Mouse (Mus musculus) ovary, postnatal 36 days (tissue): ENCODE results near the gene Tnfrsf9.
"Not testable (repeated sequence)": the region's sequence is repeated elsewhere in the genome, so short reads cannot be mapped to it uniquely, and the experiment has no call there.

Source experiments
- DNase-seq: peaks from one replicate; pipeline ENCODE4 v3.0.0; 2022; ENCODE audit warnings: low spot score, mixed read lengths

Gene Tnfrsf9

DNA sequence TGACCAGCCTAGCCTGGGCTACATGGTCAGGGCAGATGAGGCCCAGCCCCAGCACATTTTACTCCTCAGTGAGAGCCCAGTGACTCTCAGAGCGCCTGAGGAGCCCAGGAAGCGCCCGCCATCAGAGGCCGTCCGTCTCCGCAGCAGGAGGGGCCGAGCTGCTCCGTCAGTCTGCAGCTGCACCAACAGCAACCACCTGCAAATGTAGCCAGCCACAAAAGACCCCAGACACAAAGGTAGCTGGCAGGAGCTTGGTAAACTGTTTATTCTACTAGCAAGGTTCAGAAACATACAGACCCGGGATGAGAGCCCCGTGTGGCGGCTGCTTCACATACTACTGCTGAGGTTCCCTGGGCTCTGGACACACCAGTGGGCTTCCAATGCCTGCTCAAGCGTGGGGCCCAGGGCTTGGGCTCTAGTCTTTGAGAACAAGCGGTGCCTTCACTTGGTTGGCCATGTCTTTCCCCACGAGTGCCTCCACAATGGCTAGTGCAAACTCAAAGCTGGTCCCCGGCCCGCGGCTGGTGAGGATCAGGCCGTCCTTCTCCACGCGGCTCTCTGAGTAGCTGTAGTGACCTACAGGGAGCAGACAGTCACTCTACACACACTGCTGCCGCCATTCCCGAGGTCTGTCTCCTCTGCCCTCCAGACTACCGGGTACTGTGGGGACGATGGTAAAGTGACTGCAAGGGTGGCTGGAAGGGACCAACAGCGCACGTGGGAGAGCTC lies 17.3 kb upstream of the Tnfrsf9 start:
- no peak for DNase-seq

DNA sequence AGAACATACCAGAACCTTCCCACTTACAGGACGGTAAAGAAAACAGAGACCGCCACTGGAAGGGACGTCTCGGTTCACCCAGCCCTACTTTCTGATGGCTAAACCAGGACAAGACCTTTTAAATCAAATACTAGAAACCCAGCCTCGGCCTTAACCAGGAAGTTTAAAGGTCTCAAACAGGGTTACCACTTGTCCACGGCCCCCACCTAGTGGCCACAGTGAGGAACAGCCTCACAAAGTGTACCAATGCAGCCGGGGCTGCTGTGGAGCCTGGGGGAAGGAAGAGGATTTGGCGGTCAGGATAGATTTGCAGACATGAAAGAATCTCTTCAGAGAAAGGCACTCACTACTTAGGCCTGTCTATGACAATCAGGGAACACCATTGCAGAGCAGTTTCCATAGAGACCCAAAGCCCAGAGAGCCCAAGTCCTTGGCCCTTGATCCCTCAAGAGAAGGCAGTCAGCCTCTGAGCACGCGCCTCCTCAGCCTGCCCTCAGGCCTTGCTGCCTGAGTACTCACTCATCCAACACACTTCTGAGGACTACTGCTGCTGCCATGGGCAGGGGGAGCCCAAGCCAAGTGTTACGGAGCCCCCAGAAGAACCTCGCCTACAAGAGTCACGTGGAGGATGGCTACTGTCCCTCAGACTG lies 15.5 kb upstream of the Tnfrsf9 start:
- peak; percentile 75 for DNase-seq

DNA sequence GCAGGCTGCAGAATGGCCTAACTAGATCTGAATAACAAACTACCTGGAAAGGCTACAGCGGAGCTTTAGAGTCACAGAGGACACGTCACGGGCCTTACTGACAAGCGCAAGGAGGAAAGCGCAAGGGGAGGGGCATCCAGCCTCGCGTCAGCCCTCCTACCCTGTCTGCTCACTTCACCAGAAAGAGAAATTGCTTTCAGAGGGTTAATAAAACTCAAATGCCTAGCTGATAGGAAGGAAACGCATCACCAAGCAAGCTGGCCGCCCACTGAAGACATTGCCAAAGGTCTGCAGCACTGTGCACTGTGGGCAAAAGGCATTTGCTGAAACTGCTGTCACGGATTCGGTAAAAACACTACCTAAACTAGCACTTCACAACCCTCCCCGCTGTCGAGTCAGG lies 13.9 kb upstream of the Tnfrsf9 start:
- no peak for DNase-seq

DNA sequence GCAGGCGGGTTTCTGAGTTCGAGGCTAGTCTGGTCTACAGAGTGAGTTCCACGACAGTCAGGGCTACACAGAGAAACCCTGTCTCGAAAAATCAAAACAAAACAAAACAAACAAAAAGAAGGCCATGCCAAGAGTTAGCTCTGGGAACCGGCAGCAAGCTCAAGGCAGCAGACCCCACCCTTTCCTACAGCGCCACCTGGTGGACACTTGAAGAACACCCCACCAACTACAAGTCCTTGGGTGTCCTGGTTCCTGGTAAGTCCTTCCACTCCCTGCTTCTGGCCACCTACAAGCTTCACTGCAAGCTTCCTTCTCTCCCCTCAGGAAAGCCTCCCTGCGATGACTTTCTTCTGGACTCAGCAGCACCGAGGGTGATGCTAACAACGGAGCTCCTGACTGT lies 12.7 kb upstream of the Tnfrsf9 start:
- peak; percentile 67 for DNase-seq

DNA sequence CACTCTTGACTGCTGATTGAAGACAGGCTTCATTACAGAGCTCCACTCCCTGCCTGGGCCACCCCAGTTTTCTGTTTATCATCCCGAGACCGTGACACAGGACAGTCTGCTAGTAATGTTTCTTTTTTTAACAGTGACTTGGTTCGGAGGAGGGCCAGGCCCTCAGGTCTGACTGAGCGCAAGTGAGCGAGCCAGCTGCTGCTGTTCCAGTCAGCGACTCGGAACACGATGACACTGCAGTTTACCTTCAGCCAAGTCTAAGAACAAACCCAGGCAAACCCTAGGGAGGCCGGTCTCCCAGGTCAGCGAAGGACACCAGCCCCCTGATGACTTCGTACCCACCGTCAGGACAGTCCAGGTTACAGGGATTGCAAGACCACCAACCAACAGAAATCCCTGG lies 12.3 kb upstream of the Tnfrsf9 start:
- DNase-seq: no peak

DNA sequence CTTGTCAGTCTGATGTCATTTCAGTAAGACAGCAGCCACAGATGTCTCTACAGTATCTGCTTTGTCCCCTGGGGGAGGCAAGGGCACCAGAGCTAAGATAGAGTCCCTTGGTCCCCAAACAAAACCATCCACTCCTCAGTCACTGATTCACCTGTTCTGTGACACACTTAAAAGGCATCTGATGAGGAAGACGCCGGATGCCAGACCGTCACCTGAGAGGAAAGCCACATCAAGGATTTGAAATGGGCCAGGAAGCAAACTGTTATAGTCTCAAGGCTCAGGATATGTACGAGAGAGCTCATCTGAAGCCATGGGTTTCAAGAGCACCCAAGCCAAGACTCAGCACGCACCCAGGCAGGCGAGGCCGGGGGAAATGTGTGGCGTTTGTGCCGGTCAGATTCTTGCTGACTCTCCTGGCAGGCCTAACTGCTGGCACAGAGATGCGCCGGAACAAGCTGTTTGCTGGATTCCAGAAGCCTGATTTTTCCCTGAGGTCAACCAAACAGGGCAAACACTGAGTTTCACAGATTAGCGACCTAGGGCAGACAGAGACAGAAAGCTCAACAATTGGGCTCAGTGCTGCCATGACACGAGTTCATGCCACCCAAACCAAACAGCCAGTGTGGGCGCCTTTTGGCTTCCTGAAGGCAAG lies 11.1 kb upstream of the Tnfrsf9 start:
- DNase-seq: no peak

DNA sequence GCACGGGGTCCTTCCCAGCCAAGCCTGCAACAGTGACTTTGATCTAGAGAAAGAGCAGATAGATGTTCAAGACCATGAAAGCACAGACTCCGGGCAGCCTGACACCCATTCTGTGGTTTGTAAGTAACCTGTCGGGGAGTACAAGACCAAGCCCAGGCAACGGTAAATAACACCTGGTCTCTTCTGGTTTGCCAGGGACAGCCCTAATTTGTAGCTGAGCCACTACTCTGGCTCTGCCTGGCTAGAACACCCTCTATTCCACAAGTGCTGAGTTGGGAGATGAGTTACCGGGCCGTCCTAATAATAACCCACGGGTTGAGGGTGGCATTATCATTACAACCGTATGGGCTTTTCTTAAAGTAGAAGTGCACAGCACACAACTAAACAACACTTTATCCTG lies 7.3 kb upstream of the Tnfrsf9 start:
- no peak for DNase-seq

DNA sequence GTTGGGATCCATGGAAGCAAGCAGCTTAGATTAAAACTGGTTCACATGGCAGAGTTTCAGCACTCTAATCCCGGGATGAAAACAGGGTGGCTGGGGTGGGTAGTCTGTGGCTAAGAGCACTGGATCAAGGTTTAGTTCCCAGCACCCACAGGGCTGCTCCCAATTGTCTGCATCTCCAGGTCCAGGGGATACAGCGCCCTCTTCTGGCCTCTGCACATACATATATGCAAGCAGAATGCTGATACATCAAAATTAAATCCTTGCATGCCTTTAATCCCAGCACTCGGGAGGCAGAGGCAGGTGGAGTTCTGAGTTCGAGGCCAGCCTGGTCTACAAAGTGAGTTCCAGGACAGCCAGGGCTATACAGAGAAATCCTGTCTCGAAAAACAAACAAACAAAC lies 5.8 kb upstream of the Tnfrsf9 start:
- DNase-seq: not testable (repeated sequence)

DNA sequence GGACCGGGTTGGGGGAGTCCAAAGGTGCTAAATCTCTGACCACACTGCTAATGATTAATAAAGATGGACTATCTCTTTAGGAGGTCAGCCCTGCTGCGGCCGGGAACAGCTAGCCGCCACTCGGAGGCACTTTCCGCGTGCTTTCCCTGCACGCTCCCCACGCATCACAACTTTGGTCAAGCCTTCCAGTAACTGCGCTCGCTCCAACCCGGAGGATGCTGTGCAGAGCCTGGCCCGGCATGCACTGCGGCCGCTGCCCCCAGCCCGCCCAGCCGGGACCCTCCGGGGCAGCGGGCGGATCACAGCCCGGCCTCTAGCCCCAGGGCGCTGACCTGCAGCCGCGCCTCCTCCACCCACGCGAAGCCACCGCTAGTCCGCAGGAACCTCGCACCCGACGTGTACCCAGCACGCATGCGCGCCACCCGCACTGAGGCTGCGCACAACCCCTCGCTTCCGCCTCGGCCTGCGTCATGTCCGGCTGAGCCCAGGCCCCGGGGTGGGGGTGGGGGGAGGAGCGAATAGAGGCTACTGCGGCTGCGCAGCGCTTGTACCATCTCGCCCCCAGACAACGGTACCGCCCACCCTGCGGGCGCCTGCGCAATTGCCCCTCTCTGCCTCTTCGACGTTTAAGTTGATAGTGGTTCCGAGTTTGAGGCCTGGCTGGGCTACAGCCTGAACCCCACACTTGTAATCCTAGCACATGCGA lies 4.8 kb upstream of the Tnfrsf9 start:
- peak; percentile 99 for DNase-seq

DNA sequence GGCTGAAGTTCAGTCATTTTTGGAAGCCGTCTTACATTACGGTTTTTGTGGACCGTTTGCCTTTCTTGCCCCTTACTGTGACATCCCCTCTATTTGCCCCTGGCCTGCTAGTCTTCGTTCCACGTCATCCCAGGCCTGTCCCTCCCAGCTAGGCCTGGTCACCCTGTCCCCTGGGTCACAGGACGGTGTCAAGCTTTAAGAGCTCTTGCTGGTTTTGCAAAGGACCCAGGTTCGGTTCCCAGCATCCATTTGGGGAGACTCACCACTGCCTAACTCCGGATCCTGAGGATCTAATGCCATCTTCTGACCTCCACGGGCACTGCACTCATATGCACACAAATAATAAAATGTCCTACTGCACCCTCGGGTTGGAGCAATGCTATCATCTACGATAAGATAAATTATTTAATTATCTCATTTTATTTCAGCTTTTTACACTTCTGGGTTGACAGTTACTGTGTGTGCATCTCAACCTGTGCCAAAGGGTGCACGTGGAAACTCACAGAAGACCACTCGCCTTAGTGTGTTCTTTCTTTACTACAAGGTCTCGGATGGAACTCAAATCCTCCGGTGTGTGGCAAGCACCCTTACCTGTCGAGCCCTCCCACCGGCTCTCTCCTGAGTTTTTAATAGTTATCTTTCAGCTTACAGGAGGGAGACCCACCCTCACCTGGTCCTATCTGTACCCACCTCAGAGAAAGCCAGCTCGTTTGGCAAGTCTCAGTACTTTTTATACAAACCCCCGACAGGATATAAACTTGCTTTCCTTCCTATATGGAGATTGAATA lies 4.0 kb upstream of the Tnfrsf9 start:
- DNase-seq: no peak

DNA sequence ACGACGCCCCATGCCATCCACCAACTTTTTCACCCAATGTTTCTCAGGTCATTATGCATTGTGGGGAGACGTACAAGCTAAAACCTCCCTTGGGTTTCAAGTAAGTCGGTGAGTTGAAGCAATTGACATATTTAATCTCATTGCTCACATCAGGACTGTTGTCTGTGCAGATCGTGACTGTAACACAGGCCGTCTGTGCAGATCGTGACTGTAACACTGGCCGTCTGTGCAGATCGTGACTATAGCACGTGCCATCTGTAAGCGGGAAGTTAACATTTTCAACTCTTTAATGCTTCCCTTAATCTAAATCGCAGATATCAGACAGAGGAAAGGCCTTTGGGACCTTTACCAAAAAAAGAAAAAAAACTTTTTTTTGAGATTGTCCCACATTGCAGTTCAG lies 619 bp upstream of the Tnfrsf9 start:
- no peak for DNase-seq

DNA sequence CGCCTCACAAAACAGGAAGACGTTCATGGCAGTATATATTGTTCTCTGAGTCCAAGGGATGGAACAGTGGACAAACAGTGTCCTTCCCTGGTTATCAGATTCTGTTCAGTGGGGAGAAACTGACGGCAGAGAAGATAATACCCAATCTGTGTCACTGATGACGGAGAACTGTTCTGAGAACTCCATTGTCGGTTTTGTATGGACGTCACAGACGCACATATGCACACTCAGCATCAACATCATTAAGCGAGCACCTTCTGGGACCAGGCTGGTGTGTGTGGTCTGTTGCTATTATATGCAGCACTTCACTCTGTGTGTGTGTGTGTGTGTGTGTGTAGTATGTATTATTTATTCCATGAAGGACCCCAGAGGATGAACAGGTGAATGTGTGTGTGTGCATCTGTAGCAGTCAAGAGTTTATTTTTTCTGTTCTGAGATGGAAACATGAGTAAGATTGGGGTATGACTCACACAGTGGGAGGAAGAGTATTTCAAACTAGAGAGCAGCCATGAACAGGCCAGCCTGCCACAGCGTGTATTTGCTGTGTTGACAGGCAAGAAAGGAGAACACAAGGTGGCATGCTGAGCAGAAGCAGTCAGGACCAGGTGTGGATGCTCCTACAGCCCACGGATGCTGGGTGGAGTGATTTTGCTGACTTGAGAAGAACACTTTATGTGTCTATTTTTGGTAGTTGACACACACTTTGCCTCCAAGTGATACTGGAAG lies 982 bp downstream of the Tnfrsf9 start:
- DNase-seq: no peak

DNA sequence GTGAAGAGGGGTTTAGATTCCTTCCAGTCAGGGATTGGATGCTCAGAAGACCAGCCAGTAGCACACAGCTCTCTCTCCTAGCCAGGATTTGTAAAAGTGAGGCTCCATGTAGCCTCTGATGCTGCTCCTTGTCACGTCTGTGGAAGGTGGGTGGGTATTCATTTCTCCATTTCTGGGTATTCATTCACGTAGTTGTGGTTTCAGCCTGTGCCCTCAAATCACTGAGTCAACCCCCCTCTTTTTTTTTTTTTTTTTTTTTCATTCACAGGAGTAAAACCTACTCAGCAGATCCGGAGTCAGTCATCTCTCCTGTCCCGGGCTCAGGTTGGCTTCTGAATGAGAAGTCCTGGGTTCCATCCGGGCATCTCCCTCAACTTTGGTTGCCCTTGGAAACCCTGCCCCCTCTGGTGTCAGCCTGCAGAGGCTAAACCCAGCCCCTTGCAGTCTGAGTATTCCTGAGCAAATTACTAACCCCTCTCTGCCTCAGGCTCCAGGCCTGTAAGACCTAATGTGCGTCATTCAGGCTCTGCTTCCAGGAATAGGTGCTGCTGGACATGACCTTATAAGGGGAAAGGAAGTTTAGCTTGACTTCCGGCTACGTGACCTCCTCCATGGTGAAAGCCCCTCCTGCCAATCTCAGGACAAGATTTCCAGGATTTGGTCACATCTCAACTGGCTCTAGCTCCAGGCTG lies 3.1 kb downstream of the Tnfrsf9 start:
- DNase-seq: no peak

DNA sequence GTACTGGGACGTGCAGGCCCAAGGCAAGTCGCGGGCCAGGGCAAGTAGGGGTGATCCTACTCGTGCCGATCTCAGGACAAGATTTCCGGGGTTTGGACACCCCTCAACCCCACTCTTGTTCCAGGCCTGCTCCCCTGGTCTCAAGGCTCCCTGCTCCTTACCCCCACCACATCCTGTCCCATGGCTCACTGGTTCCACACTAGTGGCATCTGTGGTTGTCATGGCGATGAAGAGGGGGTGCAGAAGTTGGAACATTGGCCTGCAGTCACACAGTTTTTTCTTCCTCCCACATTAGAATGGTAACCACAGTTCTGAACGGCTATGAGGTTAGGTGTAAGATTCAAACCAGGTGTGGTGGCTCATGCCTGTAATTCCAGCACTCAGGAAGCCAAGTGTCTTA lies 6.8 kb downstream of the Tnfrsf9 start:
- DNase-seq: no peak

DNA sequence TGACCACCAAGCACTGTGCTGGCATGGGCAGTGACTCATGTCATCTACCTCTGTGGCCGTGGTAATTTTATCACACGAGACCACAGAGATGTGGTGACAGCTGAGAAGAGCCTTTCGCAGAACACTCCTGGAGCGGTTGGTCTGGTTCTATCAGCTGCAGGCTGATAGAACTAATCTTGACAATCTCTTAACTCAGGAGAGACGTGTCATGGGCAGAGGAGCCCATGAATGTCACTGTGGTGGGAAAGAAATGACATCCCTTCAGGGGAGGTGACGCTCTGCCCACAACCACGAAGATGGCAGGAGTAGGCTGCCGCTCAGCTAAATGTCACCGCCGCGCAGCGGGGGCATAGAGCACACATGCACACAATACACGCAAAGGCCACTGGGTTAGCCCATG lies 9.9 kb downstream of the Tnfrsf9 start:
- no peak for DNase-seq

DNA sequence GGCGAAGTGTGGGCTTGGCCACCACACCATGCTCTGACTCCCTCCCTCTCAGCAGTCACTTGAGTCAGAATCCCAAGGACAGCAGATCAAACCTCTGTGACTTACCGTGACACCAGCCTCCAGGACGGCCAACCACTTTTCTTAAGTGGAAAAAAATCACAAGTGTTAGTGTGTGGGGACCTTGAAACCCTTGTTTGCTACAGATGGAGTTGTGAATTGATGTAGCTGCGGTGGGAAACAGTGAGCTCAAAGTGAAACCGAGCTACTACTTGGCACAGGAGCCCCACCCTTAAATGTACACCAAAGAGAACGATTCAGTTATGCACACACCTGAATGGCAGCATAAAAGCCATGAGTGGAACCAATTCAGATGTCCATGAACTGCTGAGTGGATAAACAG lies 10.6 kb downstream of the Tnfrsf9 start:
- no peak for DNase-seq

DNA sequence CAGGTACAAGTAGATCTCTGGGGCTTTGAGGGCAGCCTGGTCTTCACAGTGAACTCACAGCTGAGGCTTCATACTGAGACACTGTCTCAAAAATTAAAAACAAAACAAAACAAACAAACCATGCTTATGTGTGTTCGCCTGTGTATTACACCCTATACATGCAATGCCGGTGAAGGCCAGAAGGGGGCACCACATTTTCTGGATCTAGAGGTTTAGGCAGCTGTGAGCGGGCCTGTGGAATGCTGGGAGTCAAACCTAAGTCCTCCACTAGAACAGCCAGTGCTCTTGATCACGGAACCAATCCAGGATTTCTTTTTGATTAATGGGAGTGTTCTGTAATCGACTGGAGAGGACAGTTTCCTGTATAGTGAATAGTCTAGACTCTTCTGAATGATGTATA lies 11.6 kb downstream of the Tnfrsf9 start:
- DNase-seq: no peak

DNA sequence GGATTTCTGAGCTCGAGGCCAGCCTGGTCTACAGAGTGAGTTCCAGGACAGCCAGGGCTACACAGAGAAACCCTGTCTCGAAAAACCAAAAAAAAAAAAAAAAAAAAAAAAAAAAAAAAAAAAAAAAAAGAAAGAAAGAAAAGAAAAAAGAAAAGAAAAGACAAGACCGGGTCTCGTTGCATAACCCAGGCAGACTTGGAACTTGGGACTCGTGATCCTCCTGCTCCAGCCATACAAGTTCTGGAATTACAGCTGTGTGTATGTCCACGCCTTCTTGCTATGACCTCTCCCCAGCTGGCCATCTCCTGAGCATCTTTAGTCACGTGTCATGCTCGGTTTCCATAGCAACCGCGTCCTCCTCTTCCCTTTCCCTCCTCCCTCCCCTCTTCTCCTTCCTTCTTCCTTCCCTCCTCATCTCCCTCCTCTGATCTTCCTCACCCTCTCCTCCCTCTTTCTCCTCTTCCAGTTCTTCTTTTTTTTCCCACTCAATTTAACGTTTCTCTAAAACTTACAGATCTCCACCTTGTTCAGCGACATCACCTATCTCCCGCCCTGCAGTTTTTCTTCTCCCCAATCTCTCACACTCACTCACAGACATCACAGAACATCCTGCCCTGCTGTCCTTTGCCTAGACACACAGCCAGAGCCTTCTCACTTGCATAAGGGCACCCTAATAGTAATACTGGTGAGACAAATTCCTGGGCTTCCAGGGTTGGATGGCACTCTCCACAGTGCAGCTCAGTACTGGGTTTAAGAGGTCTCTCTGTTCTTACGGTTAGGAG lies 12.8 kb downstream of the Tnfrsf9 start:
- no peak for DNase-seq

DNA sequence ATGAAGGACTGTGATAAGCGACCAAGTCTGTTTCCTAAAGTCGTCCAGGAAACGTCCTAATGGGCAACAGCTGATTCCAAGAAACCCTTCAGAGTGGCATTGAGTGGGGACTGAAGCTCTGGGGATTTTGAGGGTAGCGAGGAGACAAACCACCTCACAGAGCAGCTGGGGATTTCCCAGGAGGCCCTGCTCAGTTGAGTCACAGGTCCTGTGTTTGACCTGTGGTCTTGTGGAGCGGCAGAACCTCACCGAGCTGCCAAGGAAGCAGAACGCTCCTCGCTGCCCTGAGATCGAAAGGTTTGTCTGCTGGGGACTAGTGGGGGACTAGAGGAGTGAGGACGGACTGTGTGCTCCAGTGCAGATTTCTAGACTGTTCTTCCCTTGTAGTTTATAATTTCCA lies 13.4 kb downstream of the Tnfrsf9 start:
- no peak for DNase-seq

DNA sequence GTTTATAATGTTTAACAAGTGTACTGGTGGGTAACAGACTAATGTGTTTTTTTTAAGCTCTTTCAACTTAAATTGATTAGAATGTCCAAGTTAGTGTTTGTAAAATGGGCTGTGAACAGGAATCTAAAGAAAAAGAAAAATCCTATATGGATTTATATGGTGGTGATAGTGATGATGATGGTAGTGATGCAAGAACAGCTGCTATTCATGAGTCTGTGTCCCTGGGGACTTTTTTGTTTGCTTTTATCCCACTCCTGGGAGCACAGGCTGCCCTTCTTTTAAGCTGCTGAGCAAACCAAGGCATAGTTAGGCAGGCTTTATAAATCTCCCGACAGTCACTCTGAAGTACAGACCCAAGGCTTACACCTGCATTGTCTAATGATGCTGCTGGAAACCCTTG lies 19.1 kb downstream of the Tnfrsf9 start:
- no peak for DNase-seq
